Mouse (Mus musculus) C2C12 (cell line): ENCODE results near the gene Caln1. TPM values are rescaled to one million over a fixed set of nuclear protein-coding genes. Genes with fewer than 3 reads are reported as not detected.

Experiments used
- H3K27me3 ChIP-seq: one replicate; pipeline ENCODE4 v1.6.1; 2011; ENCODE audit not compliant: control insufficient read depth, insufficient read depth, insufficient read length
- H3K36me3 ChIP-seq: one replicate; pipeline ENCODE4 v1.6.1; 2011; ENCODE audit not compliant: control insufficient read depth, insufficient read depth
- H3K4me3 ChIP-seq: one replicate; pipeline ENCODE4 v1.5.1; 2011; ENCODE audit warnings: mild to moderate bottlenecking, control low read depth; ENCODE audit not compliant: poor library complexity, insufficient read depth, severe bottlenecking
- H3K79me2 ChIP-seq: one replicate; pipeline ENCODE4 v1.6.1; 2011; ENCODE audit not compliant: control insufficient read depth, insufficient read depth
- H3K79me3 ChIP-seq: one replicate; pipeline ENCODE4 v1.6.1; 2011; ENCODE audit warnings: low read depth, control low read depth
- H3ac ChIP-seq: one replicate; pipeline ENCODE3; 2011; ENCODE audit warnings: low read depth; ENCODE audit not compliant: control insufficient read depth, insufficient read length
- CEBPB ChIP-seq: IDR thresholded peaks from one replicate; pipeline ENCODE4 v1.6.1; 2011; ENCODE audit warnings: low read depth, mild to moderate bottlenecking, control low read depth, moderate library complexity
- CTCF ChIP-seq: IDR thresholded peaks from one replicate; pipeline ENCODE4 v1.5.1; 2011; ENCODE audit not compliant: control insufficient read depth, insufficient read depth, insufficient read length
- FOSL1 ChIP-seq: IDR thresholded peaks from one replicate; pipeline ENCODE4 v1.8.0; 2011; ENCODE audit warnings: mild to moderate bottlenecking, low read length; ENCODE audit not compliant: poor library complexity, insufficient read depth, severe bottlenecking
- MAX ChIP-seq: IDR thresholded peaks from one replicate; pipeline ENCODE4 v1.6.1; 2011; ENCODE audit warnings: mild to moderate bottlenecking, control low read depth
- MYOD1 ChIP-seq: IDR thresholded peaks from one replicate; pipeline ENCODE4 v1.6.1; 2011; ENCODE audit warnings: low read depth; ENCODE audit not compliant: control insufficient read depth, insufficient read length
- MYOG ChIP-seq: IDR thresholded peaks from one replicate; pipeline ENCODE4 v1.6.1; 2011; ENCODE audit not compliant: control insufficient read depth, insufficient read length; ENCODE audit errors: extremely low read depth
- USF1 ChIP-seq: IDR thresholded peaks from one replicate; pipeline ENCODE4 v1.6.1; 2011; ENCODE audit warnings: low read depth, mild to moderate bottlenecking, control low read depth, moderate library complexity
- polyA plus RNA-seq: library from polyadenylated mRNA; unstranded; fragments of >200 nt; fragmentation: generic; extraction: Trizol; gene quantifications from one replicate; pipeline ENCODE4 v1.2.1, GENCODE M21; 2012; ENCODE audit warnings: missing spikeins

Caln1 gene
- polyA plus RNA-seq, 1 experiment = 0.02 TPM

DNA sequence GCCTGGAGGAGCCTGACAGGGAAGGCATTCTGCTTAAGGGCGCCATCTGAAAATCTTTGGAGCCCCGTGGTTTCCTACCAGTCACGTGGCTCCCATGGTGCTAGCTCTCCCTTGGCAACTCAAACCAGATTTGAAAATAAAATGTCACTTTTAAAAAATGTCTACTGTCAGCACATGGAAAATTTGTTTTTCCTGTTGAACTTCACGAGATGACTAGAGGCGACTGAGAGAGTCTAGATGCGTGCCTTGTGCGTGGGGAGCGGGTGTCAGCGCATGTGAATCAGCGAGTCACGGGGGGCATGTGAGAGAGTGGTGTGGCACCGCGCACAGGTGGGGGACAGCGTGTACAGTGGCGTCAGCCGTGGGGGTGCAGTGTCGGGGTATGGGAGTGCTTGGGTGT is 42.3 kb downstream of the Caln1 start:
- Histone ChIP-seq H3K36me3 (no peaks in the 10 kb centered on the region), H3ac (no peak overlapping the region), H3K27me3 (no peaks in the 10 kb centered on the region), H3K4me3 (no peak overlapping the region), H3K79me3 (no peaks in the 10 kb centered on the region), H3K79me2 (no peaks in the 10 kb centered on the region)
- TF ChIP-seq MYOG = no peak

DNA sequence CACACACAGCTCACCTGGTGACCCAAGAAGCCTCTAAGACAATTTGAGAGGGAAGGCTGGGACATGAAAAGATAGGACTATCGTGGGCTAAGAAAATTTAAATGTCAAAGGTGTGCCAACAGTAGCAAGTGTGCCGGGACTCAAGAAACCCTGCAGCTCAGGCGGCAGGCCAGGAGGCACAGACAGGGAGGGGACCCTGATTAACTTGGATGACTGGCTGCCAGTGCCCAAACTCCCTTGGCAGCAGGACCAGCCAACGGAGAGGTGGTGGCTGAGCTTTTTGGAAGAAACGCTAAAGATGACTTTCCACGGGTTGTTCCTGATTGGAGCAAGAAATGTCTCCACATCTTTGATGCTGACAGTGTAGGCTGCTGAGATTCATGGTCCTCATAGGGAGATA is 78.2 kb downstream of the Caln1 start:
- H3K79me3 ChIP-seq = no peaks in the 10 kb centered on the region
- no peaks in the 10 kb centered on the region for H3K36me3 ChIP-seq
- no peaks in the 10 kb centered on the region for H3K79me2 ChIP-seq
- no peaks in the 10 kb centered on the region for H3K27me3 ChIP-seq
- TF ChIP-seq MAX (no peak), MYOG (no peak), MYOD1 (no peak), FOSL1 (no peak), CTCF (no peak), USF1 (no peak), CEBPB (no peak)
- no peak overlapping the region for H3K4me3 ChIP-seq
- H3ac ChIP-seq = no peak overlapping the region

DNA sequence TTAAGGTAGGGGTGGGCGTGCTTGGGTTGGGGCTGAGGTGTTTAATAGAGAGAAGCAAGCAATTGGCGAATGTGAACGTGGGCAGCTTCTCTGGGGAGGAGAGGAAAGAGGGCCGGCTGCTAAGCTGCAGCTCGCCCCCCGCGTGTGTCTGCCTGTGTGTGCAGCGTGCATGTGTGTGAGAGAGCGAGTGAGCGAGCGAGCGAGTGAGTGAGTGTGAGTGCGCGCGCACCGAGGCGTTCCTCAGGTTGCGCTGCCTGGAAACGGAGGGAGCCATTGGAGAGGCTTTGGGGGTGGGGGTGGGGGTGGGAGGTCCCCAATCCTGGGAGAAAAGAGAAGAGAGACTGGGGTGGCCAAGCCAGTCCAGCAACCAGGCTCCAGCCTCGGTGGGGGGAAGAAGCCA is 79.2 kb downstream of the Caln1 start:
- H3K4me3 ChIP-seq = no peak overlapping the region
- TF ChIP-seq MYOD1 (no peak), MAX (no peak), USF1 (no peak), CTCF (no peak), MYOG (no peak), CEBPB (no peak), FOSL1 (no peak)
- no peaks in the 10 kb centered on the region for H3K27me3 ChIP-seq
- H3K79me3 ChIP-seq = no peaks in the 10 kb centered on the region
- no peak overlapping the region for H3ac ChIP-seq
- H3K79me2 ChIP-seq = no peaks in the 10 kb centered on the region
- H3K36me3 ChIP-seq = no peaks in the 10 kb centered on the region

DNA sequence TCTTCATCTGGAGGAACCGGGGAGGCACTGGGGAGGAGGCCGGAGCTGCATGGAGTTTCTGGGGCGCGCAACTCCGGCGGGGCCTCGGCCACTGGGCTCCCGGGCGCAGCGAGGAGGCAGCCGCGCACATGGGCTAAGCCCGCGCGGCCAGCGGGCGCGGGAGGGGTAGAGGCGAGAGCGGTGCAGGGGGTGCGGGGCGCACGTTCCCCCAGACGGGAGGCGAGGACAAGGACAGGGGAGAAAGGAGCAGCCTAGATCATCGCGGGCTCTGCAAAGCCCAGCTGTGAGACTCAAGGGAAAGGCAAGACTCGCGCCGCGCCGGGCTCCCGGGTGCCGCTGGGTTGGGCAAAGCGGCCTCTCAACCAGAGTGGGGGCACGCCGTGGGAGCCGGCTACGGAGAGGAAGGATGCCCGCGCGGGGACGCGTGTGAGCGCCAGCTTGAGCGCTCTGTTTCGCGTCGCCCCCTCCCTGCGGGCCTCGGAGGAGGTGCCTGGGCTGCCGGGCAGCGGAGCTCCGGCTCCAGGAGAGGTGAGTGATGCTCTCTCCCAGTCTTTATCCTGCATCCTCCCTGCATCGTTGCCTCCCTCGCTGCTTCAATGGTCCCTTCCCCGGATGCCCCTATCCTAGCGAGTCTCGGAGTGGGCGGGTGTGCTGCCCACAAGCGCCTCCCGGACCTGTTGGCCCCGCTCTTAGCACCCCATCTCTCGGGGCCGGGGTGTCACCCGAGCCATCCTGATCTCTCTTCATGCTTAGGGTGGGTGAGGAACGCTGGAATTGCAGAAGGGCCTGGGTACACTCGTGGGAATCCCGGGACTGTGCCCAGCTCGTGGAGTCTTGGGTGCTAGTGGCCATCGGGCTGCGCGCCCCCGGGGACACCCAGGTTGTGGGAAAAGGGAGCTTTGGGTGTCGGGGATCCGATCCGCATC is 79.9 kb downstream of the Caln1 start:
- H3K4me3 ChIP-seq = no peak overlapping the region

DNA sequence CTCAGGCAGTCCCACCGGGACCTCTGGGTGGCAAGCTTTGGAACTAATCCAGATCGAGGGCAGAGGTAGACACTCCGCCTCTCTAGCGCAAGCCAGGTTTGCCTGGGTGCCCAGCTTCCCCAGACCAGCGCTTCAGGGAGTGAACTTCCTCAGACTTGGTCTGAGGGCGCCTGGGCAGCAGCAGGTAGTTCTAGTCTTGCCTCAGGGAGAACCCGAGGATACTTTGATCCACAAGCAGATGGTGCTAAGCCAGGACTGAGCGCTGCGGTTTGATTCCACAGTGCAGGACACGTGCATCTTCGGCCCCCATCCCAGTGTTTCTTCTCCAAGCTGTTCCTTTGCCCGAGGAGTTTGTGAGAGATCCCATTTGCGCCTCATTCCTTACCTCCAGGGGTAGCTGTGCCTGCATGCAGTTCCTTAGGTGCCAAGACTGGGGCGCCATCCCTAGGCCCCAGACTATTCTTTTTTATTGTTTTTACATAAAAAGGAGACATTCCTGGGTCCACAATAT is 80.8 kb downstream of the Caln1 start:
- TF ChIP-seq CTCF (no peak), USF1 (no peak), MYOD1 (no peak), CEBPB (no peak), MAX (no peak), FOSL1 (no peak), MYOG (no peak)
- Histone ChIP-seq H3K4me3 (no peak overlapping the region), H3K36me3 (no peaks in the 10 kb centered on the region), H3K79me2 (no peaks in the 10 kb centered on the region), H3K79me3 (no peaks in the 10 kb centered on the region), H3ac (no peak overlapping the region), H3K27me3 (no peaks in the 10 kb centered on the region)

More for the DNA sequence above, 79.9 kb downstream of the Caln1 start:
- Histone ChIP-seq H3ac (no peak overlapping the region), H3K27me3 (no peaks in the 10 kb centered on the region), H3K79me3 (no peaks in the 10 kb centered on the region), H3K79me2 (no peaks in the 10 kb centered on the region), H3K36me3 (no peaks in the 10 kb centered on the region)
- no peak for TF ChIP-seq CEBPB
- no peak for TF ChIP-seq MYOG
- TF ChIP-seq CTCF = no peak
- TF ChIP-seq MAX = no peak
- TF ChIP-seq MYOD1 = no peak
- TF ChIP-seq FOSL1 = no peak
- no peak for TF ChIP-seq USF1
